Mouse (Mus musculus): Measurements from ENCODE around the gene Dnaaf2.
"Not testable (repeated sequence)": the region's sequence is repeated elsewhere in the genome, so short reads cannot be mapped to it uniquely, and the experiment has no call there.

Dnaaf2 gene

DNA sequence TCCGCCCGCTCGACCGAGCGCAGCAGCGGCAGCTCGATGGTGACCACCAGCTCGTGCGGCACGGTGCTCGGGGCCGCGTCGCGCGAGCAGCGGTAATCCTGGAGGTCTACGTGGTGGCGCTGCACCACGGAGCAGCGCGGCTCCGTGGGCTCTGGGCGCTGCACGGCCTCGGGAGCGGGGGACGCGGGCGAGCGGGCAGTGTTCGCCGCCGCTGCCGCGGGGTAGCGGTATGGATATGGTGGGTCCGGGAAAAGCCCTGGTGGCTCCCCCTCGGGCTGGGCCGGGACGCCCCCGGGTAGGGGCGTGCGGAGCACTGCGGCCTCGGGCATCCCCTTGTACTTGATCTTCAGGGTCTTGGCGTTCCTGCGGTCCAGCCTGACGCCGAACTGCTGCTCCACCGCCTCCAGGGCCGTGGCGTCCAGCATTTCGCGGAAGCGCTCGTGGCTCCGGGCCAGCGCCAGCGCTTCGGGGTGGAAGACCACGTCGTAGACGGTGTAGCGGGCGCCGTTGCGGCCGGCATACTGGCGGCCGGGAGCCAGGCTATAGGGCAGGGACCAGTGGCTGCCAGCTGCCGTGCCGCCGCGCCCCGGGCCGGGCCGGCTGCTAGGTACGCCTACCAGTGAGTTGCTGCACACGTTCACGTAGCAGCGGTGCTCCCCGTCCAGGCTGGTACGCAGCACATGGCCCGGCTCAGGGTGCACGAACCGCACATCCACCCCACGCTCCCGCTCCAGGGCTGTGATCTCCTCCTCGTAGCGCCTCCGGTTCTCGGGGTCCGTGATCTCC, 658 bp downstream of the Dnaaf2 start:
- DNase-seq (ENCODE audit: low spot score in 2 of 2), result peak; percentile 53 to 65

- peak; percentile 81 to 83 for DNase-seq (ENCODE audit: low spot score in 2 of 2)
These were observed 1.5 kb downstream of the Dnaaf2 start, which contains the start of gene Gm49383 for GRCm38 (mm10) chr12:69196444-69197377. Gene Gm49383, minus strand, starts transcription at chr12:69197104.

DNA sequence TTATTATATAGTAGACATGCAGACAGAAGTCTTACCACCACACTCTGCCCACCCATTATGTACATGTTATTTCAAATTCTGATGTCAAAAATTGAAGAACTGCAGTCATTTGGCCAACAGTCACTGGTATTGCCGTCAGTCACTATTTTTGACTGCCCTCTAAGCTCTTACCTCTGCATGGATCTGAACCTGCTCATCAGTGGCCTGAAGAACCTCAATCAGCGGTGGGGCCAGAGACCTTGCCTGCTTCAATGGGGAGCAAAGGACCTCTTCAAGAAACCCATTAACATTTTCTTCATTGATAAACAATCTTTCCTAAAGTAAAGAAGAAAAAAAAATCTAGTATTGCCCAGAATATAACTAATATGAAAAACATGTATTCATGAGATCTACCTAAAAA, 5.6 kb downstream of the Dnaaf2 start:
- no peak for DNase-seq (ENCODE audit: low spot score in 2 of 2)

DNA sequence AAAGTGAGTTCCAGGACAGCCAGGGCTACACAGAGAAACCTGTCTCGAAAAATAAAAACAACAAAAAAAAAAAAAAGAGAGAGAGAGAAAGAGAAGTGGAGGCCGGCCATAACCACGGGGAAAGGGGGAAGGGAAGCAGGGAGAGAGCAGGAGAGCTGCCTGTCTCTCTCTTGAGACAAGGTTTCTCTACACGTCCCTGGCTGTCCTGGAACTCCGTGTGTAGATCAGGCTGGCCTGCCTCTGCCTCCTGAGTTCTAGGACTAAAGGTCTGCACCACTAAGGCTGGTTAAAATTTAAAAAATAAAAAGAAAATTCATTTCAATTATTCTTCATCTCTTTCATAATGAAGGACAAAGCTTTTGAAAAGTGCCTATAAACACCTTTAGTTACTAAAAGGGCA, 6.8 kb downstream of the Dnaaf2 start:
- DNase-seq (ENCODE audit: low spot score in 2 of 2), result no peak

DNA sequence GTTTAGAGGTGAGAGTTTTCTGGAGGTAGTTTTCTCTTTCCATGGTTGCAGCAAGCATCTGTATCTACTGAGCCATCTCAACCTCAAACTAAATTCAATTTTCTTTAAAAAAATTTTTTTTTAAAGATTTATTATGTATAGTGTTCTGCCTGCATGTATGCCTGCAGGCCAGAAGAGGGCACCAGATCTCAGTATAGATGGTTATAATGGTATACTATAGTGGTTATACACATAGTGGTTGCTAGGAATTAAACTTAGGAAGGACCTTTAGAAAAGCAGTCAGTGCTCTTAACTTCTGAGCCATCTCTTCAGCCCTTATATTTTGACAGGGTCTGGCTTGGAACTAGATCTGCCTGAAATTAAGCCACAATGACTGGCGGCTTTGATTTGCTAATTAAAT, 7.7 kb downstream of the Dnaaf2 start:
- DNase-seq (ENCODE audit: low spot score in 2 of 2), result no peak

DNA sequence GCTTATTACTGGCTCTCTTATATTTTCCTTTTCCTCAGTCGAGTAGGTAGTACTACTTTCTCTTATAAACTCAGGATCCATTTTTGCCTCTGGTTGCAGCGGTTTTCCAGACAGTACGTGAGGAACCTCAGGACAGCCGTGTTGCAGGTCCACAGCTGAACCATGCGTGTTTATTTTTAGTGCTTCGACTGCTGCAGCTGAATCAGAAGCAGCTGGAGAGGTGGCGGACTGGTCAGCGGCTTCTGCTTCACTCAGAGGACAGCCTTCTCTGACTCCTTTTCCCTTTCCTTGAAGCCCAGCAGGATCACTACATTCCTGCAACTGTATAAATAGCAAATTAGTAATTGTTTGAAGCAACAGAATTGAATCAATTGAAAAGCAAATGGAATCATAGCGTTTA, 8.2 kb downstream of the Dnaaf2 start:
- no peak for DNase-seq (ENCODE audit: low spot score in 2 of 2)

- DNase-seq (ENCODE audit: low spot score in 2 of 2), result no peak
These were observed 11.3 kb downstream of the Dnaaf2 start for GRCm38 (mm10) chr12:69186811-69187471.

GRCm38 (mm10) chr12:69185371-69185770, 12.9 kb downstream of the Dnaaf2 start:
- DNase-seq (ENCODE audit: low spot score in 2 of 2), result no peak

GRCm38 (mm10) chr12:69184342-69185295, 13.6 kb downstream of the Dnaaf2 start:
- peak; percentile 64 to 68 for DNase-seq (ENCODE audit: low spot score in 2 of 2)

DNA sequence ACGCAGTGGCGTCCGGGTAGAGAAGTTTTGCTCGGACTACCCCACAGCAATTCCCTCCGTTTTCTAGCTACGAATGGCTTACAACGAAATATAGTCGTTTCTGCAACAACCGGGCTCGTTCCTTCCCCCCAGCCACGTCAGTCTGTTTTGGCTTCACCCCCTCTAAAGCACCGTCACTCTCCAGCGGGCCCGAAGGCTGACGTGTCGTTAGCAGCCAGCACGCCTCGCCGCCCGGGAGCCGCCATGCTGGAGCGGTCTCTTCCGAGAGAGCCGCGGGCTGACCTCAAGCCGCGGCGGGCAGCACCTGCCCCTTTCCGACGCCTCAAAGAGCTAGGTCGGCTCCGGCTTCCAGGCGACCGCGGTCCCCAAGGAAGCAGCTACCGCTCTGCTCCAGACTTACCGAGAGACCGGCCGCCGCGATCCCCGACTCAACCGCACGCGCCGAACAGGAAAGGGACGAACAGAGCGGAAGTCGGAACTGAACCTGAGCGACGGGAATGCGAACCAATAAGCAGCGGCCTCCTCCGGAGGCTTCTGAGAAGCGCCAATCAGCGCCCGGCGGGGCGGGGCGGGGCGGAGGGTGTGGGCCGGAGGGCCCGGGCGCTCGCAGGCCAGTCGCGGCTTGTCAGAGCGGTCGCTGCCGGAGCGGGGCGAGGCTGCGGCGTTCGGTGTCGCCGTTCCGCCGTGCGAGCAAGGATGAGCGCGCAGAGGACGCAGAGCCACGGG, 14.5 kb downstream of the Dnaaf2 start, which contains the start of the genes Rpl36al and Mgat2:
Gene Rpl36al, minus strand, starts transcription at position 501 of the 726 bp plus-strand sequence.
Gene Mgat2, plus strand, starts transcription at position 575 of the 726 bp plus-strand sequence.
- DNase-seq (ENCODE audit: low spot score in 2 of 2), result peak; percentile 99 to 100

DNA sequence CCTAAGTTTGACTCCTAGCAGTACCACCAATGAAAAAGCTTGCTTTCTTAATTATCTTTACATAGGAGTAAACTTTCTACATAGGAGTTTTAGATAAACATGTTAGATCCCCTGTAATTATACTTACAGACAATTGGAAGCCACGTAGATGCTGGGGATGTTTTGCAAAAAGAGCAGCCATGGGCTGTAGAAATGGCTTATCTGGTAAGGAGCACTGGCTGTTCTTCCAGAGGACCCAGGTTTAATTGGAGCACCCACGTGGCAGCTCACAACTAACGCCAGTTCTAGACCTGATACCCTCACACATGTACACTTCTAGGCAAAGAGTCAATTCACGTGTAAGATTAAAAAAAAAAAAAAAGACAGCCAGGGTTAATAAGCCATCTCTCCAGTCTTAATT, 16.4 kb downstream of the Dnaaf2 start:
- DNase-seq (ENCODE audit: low spot score in 2 of 2), result no peak

DNA sequence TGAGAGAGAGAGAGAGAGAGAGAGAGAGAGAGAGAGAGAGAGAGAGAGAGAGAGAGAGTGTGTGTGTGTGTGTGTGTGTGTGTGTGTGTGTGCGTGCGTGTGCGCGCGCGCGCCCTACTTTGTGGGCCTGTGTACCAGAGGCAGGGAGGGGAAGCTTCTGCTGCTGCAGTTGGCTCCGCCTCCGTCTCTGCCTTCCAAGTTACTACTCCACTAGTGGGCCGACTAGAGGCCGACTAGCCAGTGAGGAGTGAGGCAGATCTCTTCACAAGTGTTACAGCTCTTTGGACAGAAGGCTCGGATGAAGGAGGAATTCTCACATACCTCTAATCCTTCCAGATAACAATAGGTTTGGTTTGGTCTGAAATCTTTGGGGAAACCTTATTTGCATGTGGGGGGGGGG, 18.9 kb downstream of the Dnaaf2 start:
- DNase-seq (ENCODE audit: low spot score in 2 of 2), result no peak

- DNase-seq (ENCODE audit: low spot score in 2 of 2), result no peak
These were observed 20.7 kb downstream of the Dnaaf2 start for GRCm38 (mm10) chr12:69177526-69177925.

DNA sequence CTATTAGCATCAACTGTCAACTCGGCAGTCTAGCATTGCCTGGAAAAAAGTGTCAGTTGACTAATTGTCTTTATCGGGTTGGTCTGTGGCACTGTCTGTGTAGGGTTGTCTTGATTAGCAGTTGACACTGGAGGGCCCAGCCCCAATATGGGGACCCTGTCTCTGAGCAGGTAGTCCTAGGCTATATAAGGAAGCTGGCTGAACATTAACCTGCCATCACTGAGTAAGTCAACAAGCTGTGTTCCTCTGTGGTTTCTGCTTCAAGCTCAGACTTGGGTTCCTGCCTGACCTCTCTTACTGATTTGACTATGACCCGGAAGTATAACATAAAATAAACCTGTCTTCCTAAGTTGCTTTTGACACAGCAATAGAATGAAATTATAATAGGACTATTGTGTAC, 22.3 kb downstream of the Dnaaf2 start:
- no peak for DNase-seq (ENCODE audit: low spot score in 2 of 2)

DNA sequence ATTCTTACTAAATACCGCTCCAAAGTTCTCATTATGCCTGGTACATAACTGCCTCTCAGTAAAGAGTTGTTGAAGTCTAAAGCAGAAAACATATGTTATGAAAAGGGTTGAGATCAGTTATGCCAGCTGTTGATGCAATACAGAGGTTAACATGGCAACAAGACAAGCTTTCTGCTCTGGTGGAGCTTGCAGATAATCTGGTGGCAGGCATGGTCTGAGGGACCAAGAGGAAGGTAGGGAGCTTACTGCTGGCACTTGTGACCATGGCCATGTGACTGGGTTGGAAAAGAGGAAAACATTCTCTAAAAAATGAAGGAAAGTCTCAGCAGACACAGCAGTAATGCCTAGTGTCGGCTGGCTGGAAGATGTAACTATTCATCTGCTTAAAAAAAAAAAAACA, 26.9 kb downstream of the Dnaaf2 start:
- DNase-seq (ENCODE audit: low spot score in 2 of 2), result no peak

DNA sequence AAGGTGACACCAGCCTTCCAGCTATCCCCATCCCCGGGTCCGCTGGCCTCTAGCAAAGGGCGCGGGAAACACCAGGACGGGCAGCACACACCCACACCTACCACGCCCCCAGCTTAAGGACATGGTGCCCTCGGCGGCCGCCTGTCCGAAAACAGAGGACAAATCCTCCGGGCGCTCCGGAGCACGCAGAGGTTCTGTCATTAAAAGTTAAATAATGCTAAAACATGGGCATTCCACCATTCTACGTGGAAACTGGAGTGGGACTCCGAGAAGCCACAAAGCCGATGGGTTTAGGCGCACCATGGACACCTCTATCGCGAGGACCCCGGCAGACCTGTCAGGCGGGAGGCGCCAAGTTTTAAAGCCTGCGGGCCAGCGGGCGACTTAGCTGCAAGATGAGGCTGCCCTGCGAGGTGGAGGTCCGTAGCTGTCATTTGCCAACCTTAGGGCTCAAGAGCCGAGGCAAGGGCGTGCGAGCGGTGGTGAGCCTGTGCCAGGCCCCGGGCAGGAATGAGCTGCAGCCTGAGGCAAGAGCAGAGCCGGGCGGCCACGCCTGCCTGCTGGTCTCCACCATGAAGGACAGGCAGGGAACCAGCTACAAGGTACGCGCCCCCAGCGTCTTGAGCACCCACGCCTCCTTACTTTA, 29.6 kb downstream of the Dnaaf2 start, which contains the start of gene Lrr1:
Gene Lrr1, plus strand, starts transcription at position 354 of the 646 bp plus-strand sequence.
- peak; percentile 82 to 86 for DNase-seq (ENCODE audit: low spot score in 2 of 2)

DNA sequence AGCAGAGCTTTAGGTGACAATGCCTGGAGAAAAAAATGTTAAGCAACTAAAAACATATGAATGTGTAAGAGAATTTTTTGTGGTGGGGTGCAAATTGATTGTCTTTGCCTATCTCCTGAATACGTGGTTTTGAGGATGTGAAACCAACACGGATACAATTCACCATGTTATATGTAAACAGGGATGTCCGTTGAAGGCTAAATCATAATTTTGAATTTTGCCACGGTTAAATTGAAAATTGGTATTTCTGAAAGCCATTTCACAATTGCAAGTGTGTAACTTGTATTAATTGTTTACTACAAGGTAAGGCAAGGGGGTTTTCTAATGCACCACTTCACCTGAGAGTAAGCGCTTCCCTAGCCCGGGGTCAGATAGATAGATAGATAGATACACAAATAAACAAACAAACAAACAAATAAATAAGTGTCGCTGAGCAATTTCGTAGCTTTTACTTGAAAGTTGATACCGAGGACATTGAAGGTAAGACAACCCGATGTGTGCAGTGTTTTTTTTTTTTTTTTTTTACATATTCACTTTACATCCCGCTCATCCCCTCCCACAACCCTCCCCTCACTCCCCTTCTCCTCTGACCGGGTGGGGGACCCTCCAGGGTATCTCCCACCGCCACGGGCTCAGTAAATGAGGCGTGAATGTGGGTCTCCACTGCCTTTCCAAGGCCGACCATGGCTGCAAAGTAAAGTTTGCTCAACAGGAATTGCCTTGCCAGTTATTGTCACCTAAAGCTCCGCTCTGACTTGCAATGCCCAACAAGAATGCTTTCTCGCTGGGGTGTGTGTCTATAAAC, 30.4 kb downstream of the Dnaaf2 start:
- DNase-seq (ENCODE audit: low spot score in 2 of 2), result no peak

- not testable (repeated sequence) for DNase-seq (ENCODE audit: low spot score in 2 of 2)
These were observed 31.2 kb downstream of the Dnaaf2 start for GRCm38 (mm10) chr12:69166861-69167581.
